Mouse (Mus musculus) testis, adult 2 months (tissue): ENCODE measurements around the gene Rplp2. TPM values are rescaled to one million over a fixed set of nuclear protein-coding genes. Genes with fewer than 3 reads are reported as not detected.
A peak's percentile ranks its signal among the peaks of the same experiment; 100 is the strongest.

Source experiments
- H3K27ac ChIP-seq: fragments of 200-500 bp; 2 replicates; pipeline ENCODE4 v1.5.1; 2012; ENCODE audit warnings: low read depth, low read length; ENCODE audit not compliant: control insufficient read depth, insufficient read depth
- H3K27me3 ChIP-seq: fragments of 200-500 bp; 2 replicates; pipeline ENCODE4 v1.6.1; 2012; ENCODE audit warnings: mild to moderate bottlenecking, low read length, moderate library complexity; ENCODE audit not compliant: control insufficient read depth, insufficient read depth
- H3K36me3 ChIP-seq: fragments of 200-500 bp; 2 replicates; pipeline ENCODE4 v1.6.1; 2012; ENCODE audit warnings: mild to moderate bottlenecking, low read length; ENCODE audit not compliant: control insufficient read depth, insufficient read depth
- H3K4me1 ChIP-seq: fragments of 200-500 bp; 2 replicates; pipeline ENCODE4 v1.6.1; 2012; ENCODE audit warnings: low read length; ENCODE audit not compliant: control insufficient read depth, insufficient read depth
- H3K4me3 ChIP-seq: fragments of 200-500 bp; 2 replicates; pipeline ENCODE4 v1.5.1; 2012; ENCODE audit warnings: low read depth, mild to moderate bottlenecking, low read length, moderate library complexity, mixed read lengths; ENCODE audit not compliant: control insufficient read depth
- CTCF ChIP-seq: fragments of 200-500 bp; IDR thresholded peaks from 2 replicates; pipeline ENCODE4 v1.5.1; 2012; ENCODE audit warnings: low read depth, mild to moderate bottlenecking, inconsistent platforms, low read length, moderate library complexity; ENCODE audit not compliant: control insufficient read depth, insufficient read depth, insufficient replicate concordance
- POLR2A ChIP-seq: fragments of 200-500 bp; IDR thresholded peaks from 2 replicates; pipeline ENCODE4 v1.6.1; 2012; ENCODE audit warnings: low read depth, mild to moderate bottlenecking, inconsistent platforms, low read length, moderate library complexity; ENCODE audit not compliant: control insufficient read depth
- polyA plus RNA-seq: library from polyadenylated mRNA; depleted of rRNA; stranded (reverse); fragments of >200 nt; gene quantifications from 2 replicates; pipeline ENCODE4 v1.2.3, GENCODE M21; 2012

The Rplp2 gene
- polyA plus RNA-seq, 1 experiment = 226 TPM

DNA sequence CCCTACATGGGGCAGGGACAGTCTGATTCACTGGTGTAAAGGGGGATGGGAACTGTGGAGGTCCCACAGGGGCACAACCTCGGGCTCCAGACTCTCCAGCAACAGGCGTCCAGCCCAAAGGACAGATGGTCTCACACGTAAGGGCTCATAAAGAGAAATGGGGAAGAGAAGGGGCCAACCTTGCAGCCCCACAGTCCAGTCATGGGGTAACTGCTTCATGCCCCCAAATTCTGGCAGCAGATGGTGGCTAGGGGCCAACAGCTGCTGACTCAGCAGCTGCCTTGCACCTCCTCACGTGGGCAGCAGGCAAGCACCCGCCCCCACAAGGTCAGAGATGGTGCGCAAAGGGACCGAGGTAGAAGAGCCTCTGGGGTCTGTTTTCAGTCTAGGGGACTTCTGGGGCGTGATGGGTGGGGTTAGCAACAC, 15.0 kb upstream of the Rplp2 start:
- H3K27ac ChIP-seq = no peak overlapping the region

DNA sequence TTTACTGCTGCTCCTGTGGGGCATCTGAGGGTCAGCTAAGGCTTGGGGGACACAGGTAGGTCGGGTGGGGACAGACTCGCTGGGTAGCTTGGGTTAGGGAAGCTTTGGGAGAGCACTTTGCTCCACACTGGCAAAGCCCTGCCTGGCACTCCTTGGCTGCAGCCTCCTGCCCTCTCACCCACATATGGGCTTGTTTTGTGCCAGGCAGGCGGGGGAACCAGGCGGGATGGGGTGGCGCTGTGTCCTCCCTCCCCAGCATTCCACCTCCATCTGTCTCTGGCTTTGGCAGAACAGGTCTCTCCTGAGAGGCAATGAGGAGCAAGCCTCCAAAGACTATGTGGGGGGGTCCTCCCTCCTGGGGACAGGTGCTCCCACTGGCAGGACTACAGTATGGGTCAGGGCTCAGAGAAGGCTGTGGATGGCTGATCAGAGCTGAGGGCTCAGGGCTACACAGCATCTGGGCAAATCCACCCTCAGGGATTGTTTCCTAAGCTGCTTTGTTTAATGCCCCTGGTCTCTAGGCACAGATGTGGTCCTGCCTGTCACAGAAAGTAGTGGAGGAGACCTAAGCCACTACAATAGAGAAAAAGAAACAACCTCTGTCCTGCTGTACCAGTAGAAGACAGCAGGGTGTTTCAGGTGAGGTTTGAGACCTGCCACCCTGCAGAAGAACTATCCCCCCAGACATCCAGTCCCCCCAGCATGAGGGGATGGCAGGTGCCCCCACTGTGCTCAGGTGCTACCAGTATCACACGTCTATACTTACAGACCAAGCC, 14.2 kb upstream of the Rplp2 start:
- H3K36me3 ChIP-seq = no peaks in the 10 kb centered on the region
- H3K27ac ChIP-seq = no peak overlapping the region
- peaks cover 8% of the 10 kb centered on the region for H3K4me1 ChIP-seq
- H3K27me3 ChIP-seq = no peaks in the 10 kb centered on the region
- TF ChIP-seq POLR2A = no peak
- TF ChIP-seq CTCF = no peak
- H3K4me3 ChIP-seq = no peak overlapping the region

More for the DNA sequence above, 15.0 kb upstream of the Rplp2 start:
- H3K27me3 ChIP-seq = no peaks in the 10 kb centered on the region
- H3K36me3 ChIP-seq = no peaks in the 10 kb centered on the region
- peaks cover 6% of the 10 kb centered on the region for H3K4me1 ChIP-seq
- no peak overlapping the region for H3K4me3 ChIP-seq
- no peak for TF ChIP-seq CTCF
- TF ChIP-seq POLR2A = no peak

DNA sequence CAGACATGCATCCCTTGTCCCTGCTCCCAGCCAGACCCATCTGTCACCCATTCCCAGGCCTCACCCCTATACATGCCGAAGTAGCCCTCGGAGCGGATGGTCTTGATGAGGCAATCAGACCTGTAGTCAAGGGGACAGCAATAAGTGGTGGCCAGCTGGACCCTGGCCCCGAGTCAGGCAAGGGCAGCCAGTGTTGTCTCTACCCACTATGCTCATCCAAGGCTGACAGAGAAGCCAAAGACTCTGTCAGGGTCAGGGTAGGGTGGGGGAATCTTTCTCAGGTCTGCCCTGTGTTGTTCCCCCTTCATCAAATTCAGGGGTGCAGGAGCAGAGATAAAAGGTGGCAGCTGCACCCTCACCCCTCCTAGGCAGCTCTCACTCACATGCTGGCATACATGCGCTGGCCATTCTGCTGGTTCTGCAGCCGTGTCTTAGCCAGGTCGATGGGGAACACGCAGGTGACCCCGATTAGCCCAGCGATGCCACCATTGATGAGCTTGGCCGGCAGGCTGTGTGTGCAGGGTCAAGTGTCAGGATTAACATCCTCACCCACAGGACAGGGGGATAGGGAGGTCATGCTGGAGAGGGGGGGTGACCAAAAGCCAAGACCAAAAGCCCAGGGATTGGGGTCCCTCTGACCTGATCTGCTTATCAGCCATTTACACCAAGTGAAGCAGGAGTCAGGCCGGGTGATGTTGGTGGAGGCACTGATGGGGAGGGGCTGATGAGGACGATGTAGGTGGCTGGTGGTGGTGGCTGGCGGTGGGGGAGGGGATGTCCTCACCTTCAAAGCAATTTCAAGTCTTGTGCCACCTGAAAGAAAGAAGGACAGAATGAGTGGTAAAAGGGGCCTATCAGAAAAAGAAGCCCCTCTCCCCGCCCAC, 13.4 kb upstream of the Rplp2 start:
- no peak overlapping the region for H3K4me3 ChIP-seq
- TF ChIP-seq CTCF = no peak
- 0 out of 2 replicates have a peak, but pooled peaks have one; percentile 15 for TF ChIP-seq POLR2A
- H3K4me1 ChIP-seq = peaks cover 8% of the 10 kb centered on the region
- no peaks in the 10 kb centered on the region for H3K27me3 ChIP-seq
- no peak overlapping the region for H3K27ac ChIP-seq
- H3K36me3 ChIP-seq = no peaks in the 10 kb centered on the region

DNA sequence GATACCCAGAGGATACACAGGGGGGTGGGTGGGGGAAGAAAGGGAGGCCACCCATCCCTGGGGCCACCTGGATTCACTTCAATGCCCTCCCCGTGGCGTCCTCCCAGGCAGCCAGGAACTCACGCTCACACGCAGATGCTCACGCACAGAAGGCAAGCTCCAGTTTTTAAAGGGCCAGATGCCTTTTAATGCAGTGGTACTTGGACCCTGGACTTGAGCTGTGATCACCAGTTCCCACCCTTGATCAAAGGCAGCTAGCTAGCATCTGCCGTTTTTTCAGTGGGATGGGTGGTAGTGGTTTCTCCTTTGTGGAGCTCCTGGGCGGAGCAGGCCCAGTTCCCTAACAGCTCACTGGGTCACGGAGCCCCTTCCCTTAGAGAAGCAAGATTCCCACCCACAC, 12.7 kb upstream of the Rplp2 start:
- no peaks in the 10 kb centered on the region for H3K27me3 ChIP-seq
- TF ChIP-seq CTCF (no peak), POLR2A (no peak)
- H3K4me1 ChIP-seq = peaks cover 3% of the 10 kb centered on the region; the same call in 1 of the 2 replicates
- H3K36me3 ChIP-seq = no peaks in the 10 kb centered on the region
- 0 out of 2 replicates have a peak overlapping the region, but pooled peaks have one; percentile 47 for H3K4me3 ChIP-seq
- H3K27ac ChIP-seq = no peak overlapping the region

DNA sequence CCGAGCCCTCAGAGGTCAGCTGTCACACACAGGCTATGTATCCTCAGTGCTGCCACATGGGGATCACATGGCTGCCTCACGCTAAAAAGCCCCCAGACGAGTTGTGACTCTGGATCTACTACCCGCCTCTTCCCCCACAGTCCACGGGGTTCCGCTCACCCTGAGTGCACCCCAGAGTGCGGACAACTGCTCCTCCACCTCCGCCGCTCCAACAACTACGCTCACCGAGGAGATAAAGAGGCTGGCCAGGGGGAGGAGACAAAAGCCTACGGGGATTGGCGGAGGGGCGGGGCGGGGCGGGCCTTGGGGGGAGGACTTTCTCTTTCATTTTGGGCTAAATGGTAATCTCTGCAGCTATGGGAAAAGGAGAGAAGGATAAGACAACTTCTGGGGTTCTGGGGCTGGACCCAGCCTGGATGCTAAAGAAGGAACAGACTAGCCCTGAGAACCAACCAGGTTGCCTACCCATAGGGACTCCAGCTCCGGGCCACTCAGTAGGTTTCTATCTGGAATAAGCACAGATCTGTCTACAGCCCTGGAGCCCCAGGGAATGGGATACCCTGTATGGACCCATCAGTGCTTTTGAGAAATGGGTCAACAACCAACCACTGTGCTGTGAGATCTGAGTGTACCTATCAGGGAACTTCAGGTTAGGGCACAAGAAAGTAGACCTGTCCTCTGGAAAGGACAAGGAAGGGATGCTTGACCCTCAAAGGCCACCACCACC, 11.9 kb upstream of the Rplp2 start:
- H3K36me3 ChIP-seq = no peaks in the 10 kb centered on the region
- no peak overlapping the region for H3K27ac ChIP-seq
- peaks cover 3% of the 10 kb centered on the region; the same call in 1 of the 2 replicates for H3K4me1 ChIP-seq
- TF ChIP-seq POLR2A (0 out of 2 replicates have a peak, but pooled peaks have one; percentile 26), CTCF (no peak)
- no peaks in the 10 kb centered on the region for H3K27me3 ChIP-seq
- peak overlapping the region; percentile 47 for H3K4me3 ChIP-seq

DNA sequence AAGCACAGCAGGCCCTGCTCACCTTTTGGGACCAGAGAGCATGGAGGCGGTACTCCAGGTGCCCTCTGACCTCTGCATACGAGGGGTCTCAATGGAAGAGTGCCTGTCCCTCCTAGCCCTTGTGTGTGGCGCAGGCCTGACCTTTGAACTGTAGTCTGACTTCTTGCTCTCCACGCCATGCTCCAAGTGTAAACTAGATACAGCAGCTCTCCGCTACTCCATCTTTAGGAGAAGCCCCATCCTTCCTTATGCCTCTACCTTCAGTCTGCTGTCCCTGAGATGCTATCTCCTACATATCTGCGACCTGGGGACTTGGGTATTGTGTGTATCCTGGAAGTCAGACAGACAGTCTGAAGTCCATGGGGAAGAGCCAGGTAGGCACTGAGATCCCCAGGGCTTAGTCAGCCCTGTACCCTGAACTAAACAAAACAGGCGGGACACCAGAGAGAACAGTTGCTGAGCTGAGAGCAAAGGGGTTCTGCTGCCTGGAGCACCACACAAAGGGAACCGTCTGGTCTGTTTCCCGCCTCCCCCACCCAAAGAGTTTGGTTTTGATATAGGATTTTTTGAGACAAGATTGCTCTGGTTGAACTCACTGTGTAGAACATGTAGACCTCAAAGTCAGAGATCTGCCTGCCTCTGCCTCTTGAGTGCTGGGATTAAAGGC, 11.2 kb upstream of the Rplp2 start:
- H3K36me3 ChIP-seq = no peaks in the 10 kb centered on the region
- H3K4me1 ChIP-seq = peaks cover 3% of the 10 kb centered on the region; the same call in 1 of the 2 replicates
- no peak for TF ChIP-seq POLR2A
- TF ChIP-seq CTCF = no peak
- no peak overlapping the region for H3K4me3 ChIP-seq
- H3K27ac ChIP-seq = no peak overlapping the region
- H3K27me3 ChIP-seq = no peaks in the 10 kb centered on the region
